Mouse (Mus musculus) spleen, adult 2 months (tissue): ENCODE measurements around the gene Zfp871.

ENCODE experiments used
- CTCF ChIP-seq: fragments of 200-500 bp; IDR thresholded peaks from 2 replicates; pipeline ENCODE4 v1.5.1; 2011; ENCODE audit warnings: mild to moderate bottlenecking, inconsistent platforms; ENCODE audit not compliant: insufficient read depth, insufficient read length, insufficient replicate concordance; ENCODE audit errors: extremely low read depth
- POLR2A ChIP-seq: fragments of 200-500 bp; IDR thresholded peaks from 2 replicates; pipeline ENCODE4 v1.6.1; 2011; ENCODE audit warnings: low read depth, low read length, inconsistent platforms

DNA sequence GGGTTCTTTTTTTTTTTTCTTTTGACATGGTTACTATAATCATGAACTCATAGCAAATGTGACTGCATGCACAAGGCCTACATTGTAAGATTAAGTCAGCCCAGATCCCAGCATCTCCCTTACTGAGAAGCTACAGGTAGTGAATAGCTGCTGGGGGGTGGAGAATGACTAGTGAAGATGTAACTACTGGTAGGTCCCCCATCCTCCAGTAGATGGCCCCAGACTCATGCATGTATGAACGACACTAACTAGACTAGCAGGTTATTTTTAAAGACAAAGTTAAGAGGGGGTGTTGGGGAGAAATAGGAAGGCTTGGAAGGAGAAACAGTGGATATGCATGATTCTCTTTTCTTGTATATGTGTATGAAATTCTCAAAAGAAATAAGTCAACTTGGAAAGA lies 16.9 kb downstream of the Zfp871 start:
- no peak for TF ChIP-seq POLR2A
- TF ChIP-seq CTCF = no peak
